Mouse (Mus musculus): Measurements from ENCODE around the gene Nkapd1.

GRCm38 (mm10) chr9:50596973-50597372 lies 20.3 kb downstream of the Nkapd1 start:
- no peak for TF ChIP-seq CTCF (IDR thresholded peaks at IDR 0.05; ENCODE audit: control insufficient read depth, insufficient read depth, insufficient read length)
- TF ChIP-seq MYOD1 (IDR thresholded peaks at IDR 0.05; ENCODE audit: control insufficient read depth, insufficient read length, low read depth), result no peak
- TF ChIP-seq MYOG (IDR thresholded peaks at IDR 0.05; ENCODE audit: control insufficient read depth, extremely low read depth, insufficient read length), result no peak
- TF ChIP-seq MAX (IDR thresholded peaks at IDR 0.05), result no peak
- TF ChIP-seq USF1 (IDR thresholded peaks at IDR 0.05; ENCODE audit: low read depth), result no peak

Measured in C2C12 (cell line).